Mouse (Mus musculus): ENCODE results near the gene Camk2d. TPM values are rescaled to one million over a fixed set of nuclear protein-coding genes. Genes with fewer than 3 reads are reported as not detected.

Camk2d gene
- polyA plus RNA-seq, 1 experiment, result 88.5 TPM

DNA sequence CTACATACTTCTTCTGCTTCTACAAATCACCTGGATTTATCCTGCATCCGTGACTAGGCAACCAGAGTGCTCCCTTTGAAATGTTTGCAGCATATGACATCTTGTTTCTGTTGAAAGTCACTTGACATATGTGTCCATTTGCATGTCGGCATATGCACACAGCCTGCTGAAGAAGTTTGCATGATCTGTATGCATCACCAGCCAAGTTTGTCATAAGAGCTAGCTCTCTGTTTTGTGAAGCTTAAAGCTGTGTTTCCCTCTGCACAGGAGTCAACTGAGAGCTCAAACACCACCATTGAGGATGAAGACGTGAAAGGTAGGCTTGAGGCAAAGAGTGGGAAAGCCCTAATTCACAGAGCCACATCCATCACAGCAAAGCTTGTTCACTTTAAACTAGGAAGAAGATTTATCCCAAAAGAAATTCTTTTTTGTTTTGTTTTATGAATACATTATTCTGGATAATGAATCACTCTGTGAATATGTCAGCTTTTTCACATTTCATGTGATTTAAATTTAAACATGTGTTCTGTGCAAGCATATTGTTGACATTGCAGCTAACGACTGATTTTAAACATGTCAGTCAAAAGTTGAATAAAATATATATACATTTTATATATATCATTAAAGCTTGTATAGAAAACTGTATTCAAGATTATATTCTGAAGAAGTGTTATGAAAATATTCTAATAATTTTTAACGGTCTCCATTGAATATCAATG, 214.4 kb downstream of the Camk2d start:
- no peak for DNase-seq (ENCODE audit: low read depth)

GRCm38 (mm10) chr3:126811646-126812045, 215.5 kb downstream of the Camk2d start:
- no peak for DNase-seq (ENCODE audit: low read depth)

- DNase-seq (ENCODE audit: low read depth), result no peak
Observed at GRCm38 (mm10) chr3:126822374-126822773, 226.3 kb downstream of the Camk2d start.

- DNase-seq (ENCODE audit: low read depth), result no peak
Observed at GRCm38 (mm10) chr3:126824930-126825329, 228.8 kb downstream of the Camk2d start.

DNA sequence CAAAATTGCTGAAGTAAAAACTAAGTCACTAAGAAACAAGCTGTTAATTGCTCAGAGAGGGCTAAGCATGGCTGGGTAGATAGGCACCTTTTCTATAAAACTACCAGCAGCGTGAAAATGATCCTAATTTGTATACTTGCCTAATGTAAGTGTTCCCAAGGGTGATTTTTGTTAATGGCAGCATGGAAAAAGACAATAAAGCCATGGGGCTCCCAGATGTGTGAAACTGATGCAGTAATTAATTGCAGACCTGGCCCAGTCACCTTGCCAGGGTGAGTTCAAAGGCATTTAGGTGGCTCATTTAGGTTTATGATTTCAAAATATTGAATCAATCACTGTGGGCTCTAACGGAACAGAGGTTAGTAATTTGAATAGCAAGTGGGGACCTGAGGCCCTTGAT, 230.1 kb downstream of the Camk2d start:
- DNase-seq (ENCODE audit: low read depth), result no peak

- DNase-seq (ENCODE audit: low read depth), result no peak
Observed at GRCm38 (mm10) chr3:126827900-126828299, 231.8 kb downstream of the Camk2d start.

DNA sequence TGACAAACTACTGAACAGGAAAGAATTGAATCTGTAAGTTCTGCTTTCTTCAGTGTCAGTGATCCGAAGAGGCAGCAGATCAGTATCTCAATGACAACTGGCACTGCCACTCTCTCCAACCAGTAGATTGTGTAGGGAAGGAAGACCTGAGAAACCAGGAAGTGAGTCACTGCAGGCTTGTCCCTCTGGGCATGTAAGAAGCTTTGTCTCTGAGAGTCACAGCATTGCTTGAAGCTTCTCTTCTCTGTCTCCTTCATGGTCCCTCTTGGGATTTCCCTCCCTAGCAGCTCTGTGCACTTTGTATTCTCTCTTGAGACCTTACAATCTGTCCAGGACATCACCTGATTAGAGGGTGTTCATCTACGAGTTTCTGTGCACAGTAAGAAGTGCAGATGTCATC, 233.7 kb downstream of the Camk2d start:
- no peak for DNase-seq (ENCODE audit: low read depth)

GRCm38 (mm10) chr3:126831418-126832138, 235.5 kb downstream of the Camk2d start:
- DNase-seq (ENCODE audit: low read depth), result peak; percentile 19

DNA sequence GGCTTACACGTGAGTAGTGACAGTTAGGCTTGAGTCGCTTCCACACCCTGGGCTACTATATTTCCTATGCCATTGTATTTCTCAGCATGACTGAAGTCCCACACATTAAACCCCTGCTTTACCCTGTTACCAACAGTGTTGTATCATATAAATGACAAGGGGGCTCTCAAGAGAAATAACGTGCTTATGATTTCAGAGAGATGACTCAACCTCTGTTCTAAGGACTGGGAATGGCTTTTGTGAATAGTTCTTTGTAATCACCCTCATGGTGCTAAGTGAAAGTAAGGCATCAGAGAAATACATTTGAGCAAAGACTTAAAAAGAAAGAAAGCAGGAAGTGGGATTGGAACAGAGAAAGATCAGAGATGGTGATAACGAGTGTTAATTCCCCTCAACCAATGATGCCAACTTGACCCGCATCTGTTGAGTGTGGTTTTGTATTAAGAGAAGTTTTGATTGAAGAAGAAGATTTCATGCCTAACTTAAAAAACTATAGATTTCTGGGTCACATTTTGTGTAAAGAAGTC, 238.6 kb downstream of the Camk2d start:
- DNase-seq (ENCODE audit: low read depth), result no peak

GRCm38 (mm10) chr3:126842780-126843179, 246.7 kb downstream of the Camk2d start:
- DNase-seq (ENCODE audit: low read depth), result no peak

- DNase-seq (ENCODE audit: low read depth), result no peak
Observed at GRCm38 (mm10) chr3:126844809-126845208, 248.7 kb downstream of the Camk2d start.

- DNase-seq (ENCODE audit: low read depth), result no peak
Observed at GRCm38 (mm10) chr3:126848081-126848480, 252.0 kb downstream of the Camk2d start.

DNA sequence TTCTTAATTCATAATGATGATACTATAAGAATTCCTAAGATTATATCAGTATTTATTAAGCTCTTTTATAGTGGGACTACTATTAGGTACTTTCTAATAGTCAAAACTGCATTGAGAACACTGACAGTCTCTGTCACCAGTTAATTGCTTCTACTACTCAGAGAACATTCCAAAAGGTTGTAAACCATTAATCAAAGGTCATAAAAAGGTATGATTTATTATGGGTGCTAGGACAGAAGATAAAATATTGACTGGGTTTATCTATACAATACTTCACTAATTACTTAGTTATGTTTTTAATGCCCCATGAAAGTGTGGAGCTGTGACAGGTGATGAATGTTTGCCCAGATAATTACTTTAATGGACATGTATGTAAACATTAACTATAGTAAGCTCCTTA, 264.3 kb downstream of the Camk2d start:
- DNase-seq (ENCODE audit: low read depth), result no peak

DNA sequence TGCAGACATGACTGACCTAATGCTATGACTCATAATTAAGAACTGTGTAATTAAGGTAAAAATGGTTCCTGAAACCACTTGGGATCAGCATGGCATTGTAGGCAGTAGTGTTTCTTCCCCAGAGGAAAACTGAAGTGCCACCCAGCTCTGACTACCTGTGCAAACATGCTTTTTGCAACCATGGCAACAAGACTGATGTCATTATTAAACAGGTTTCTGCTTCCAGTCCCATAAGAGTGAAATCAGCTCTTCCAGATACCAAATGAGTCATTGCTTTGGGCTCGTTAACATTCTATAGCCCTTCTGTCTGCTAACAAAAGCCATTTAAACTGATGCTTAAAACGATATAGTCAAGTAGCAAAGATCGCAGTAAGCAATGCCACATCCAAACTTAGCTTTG, 273.5 kb downstream of the Camk2d start:
- no peak for DNase-seq (ENCODE audit: low read depth)

GRCm38 (mm10) chr3:126870688-126871087, 274.6 kb downstream of the Camk2d start:
- DNase-seq (ENCODE audit: low read depth), result no peak

DNA sequence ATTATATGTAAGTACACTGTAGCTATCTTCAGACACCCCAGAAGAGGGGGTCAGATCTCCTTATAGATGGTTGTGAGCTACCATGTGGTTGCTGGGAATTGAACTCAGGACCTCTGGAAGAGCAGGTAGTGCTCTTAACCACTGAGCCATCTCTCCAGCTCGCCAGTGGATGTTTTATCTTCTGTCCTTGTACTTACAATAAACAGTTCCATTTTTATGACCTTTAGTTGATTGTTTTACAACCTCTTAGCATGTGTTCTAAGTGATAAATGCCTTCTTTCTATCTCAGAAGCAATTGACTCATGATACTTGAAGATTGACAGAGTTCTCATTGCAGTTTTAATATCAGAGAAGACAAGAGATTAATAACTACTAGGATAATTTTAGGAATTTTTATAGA, 282.1 kb downstream of the Camk2d start:
- no peak for DNase-seq (ENCODE audit: low read depth)

- no peak for DNase-seq (ENCODE audit: low read depth)
Observed at GRCm38 (mm10) chr3:126886090-126886489, 290.0 kb downstream of the Camk2d start.

DNA sequence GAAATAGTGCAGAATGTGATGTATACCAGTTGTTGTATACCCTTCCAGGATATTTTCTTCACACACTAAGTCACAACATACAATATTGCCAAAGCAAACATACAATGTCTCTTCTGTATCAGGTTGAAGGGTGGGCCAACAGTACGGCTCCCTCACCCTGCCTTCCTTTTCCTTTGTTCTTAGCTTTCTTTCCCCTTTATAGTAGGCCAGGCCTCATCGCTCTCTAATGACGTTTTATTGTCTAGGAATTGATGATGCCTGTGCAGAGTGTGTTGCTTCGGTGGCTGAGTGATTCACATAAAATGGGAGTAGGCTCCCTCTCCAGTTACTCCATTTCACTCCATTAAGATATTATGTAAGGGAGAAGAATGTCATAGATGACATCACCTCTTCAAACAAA, 290.5 kb downstream of the Camk2d start:
- DNase-seq (ENCODE audit: low read depth), result no peak

Other genes with a start within 250 kb of the Camk2d start
- 0.28 and 0.43 TPM in 2 replicates for gene Arsj, start 232.6 kb upstream of the Camk2d start, polyA plus RNA-seq (2012; rRNA removed)

All from gonadal fat pad, adult 2 months (tissue).